Mouse (Mus musculus) midbrain, embryonic 12.5 days (tissue): ENCODE measurements around the gene Prss21. TPM values are rescaled to one million over a fixed set of nuclear protein-coding genes. Genes with fewer than 3 reads are reported as not detected.

ENCODE experiments used
- ATAC-seq: fragments of 200-750 bp; cut with Nextera tagmentation; 2 replicates; pipeline ENCODE4 v1.8.0; 2017; ENCODE audit warnings: low read depth, moderate TSS enrichment, moderate library complexity; ENCODE audit not compliant: low FRiP score
- H3K27ac ChIP-seq: fragments of 300-500 bp; sonication (generic); replicated peaks from 2 replicates; pipeline ENCODE4 v1.5.1; 2016; ENCODE audit warnings: mild to moderate bottlenecking
- H3K27me3 ChIP-seq: fragments of 300-500 bp; sonication (generic); 2 replicates; pipeline ENCODE4 v1.6.1; 2016; ENCODE audit warnings: mild to moderate bottlenecking
- H3K36me3 ChIP-seq: fragments of 300-500 bp; sonication (generic); 2 replicates; pipeline ENCODE4 v1.6.1; 2016
- H3K4me1 ChIP-seq: fragments of 300-500 bp; sonication (generic); 2 replicates; pipeline ENCODE4 v1.6.1; 2016
- H3K4me2 ChIP-seq: fragments of 300-500 bp; sonication (generic); replicated peaks from 2 replicates; pipeline ENCODE4 v1.6.1; 2016; ENCODE audit warnings: mild to moderate bottlenecking, moderate library complexity
- H3K4me3 ChIP-seq: fragments of 300-500 bp; sonication (generic); 2 replicates; pipeline ENCODE4 v1.5.1; 2016; ENCODE audit warnings: mild to moderate bottlenecking
- H3K9ac ChIP-seq: fragments of 300-500 bp; sonication (generic); replicated peaks from 2 replicates; pipeline ENCODE4 v1.6.1; 2016; ENCODE audit warnings: mild to moderate bottlenecking, moderate library complexity
- H3K9me3 ChIP-seq: fragments of 300-500 bp; sonication (generic); 2 replicates; pipeline ENCODE4 v1.6.1; 2016; ENCODE audit warnings: mild to moderate bottlenecking
- WGBS: fragments of 180-500 bp; shearing (Covaris S2); methylation state at CpG from one replicate; pipeline ENCODE4 v1.1.7; 2016; 5-methylcytosine and 5-hydroxymethylcytosine counted together
- polyA plus RNA-seq: library from polyadenylated mRNA; unstranded; fragments of >200 nt; fragmentation: Nextera tagmentation; extraction: Ambion mirVana; gene quantifications from 2 replicates; pipeline ENCODE4 v1.2.1, GENCODE M21; 2016

Gene Prss21
- polyA plus RNA-seq, 1 experiment from 2014 or later = not detected

DNA sequence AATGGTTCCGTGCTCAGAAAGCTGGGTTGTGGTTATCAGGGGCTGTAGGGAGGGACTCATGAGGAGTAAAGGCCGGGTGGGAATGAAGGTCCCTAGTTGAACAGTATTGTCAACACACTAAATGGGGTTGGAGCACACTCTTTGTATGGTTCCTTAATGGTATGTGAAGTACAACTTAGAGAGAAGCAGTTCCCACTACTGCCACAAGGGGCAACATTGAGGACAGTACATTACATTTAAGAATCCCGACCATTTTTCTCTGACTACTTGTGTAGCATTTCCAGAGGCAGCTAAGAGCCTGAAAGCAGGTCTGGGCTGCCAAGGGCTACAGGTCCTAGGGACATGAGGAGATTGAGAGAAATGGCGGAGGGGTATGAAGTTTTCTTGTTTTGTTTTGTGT is 26.7 kb upstream of the Prss21 start:
- WGBS = 29% methylated on average over 4 of the region's 4 CpGs
- H3K9ac ChIP-seq = no peak overlapping the region
- H3K4me2 ChIP-seq = no peak overlapping the region
- H3K9me3 ChIP-seq = no peaks in the 10 kb centered on the region
- H3K27ac ChIP-seq = no peak overlapping the region
- H3K36me3 ChIP-seq = no peaks in the 10 kb centered on the region
- peaks cover 16% of the 10 kb centered on the region; the same call in 1 of the 2 replicates for H3K27me3 ChIP-seq
- no peaks in the 10 kb centered on the region for H3K4me1 ChIP-seq
- no peak overlapping the region for H3K4me3 ChIP-seq
- ATAC-seq = peak; percentile 35; the same call in 1 of the 2 replicates

DNA sequence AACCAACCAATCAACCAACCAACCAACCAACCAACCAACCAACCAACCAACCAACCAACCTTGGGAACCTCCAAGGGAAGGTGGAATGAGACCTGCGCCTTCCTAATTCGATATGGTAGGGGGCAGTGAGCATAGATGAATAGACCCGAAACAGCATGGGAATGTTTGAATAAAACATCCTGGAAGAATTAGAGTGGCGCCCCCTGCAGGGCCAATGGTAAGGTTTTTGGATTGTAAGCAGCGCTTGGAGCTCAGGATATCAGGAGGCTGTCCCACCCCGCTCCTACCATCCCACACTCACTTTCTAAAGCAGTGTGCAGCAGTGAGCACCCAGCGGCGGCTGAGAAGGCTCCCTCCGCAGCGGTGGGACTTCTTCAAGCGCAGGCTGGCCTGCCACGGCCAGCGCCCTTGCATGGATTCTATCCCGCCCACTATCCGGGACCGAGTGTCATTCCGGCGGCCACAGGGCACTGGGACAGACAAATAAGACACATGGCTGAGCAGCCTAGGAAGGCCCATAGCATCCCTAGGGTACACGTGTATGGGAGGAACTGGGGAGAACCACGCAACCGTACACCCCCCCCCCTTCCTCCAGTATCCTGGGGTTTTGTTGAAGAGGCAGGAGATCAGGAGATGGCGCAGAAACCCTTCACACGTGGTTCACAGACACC is 24.6 kb upstream of the Prss21 start:
- no peak overlapping the region for H3K4me3 ChIP-seq
- 46% methylated on average over 23 of the region's 23 CpGs for WGBS

DNA sequence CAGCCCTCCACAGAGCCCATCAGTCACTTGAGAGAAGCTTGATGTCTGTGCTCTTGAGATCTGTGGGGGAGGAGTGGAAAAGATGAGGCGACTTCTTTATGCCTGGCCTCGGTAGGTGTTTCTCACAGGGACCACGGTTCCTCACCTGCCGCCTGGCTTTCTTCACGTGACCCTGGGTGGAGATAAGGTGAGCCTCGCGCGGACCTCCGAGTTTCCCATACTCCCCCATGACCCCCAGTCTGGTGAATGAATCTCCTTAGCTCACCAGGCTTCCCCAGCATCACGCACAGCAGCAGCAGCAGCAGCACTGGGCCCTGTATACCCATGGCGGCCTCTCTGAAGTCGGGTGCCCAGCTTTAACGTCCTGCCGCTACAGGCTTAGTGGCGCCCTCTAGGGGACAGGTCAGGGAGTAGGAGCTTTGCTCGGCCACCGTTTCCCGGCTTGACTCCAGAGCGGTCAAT is 24.0 kb upstream of the Prss21 start, which contains the start of the genes Prss32 and Prss41:
TSS of gene Prss32 (plus strand) at position 44 of the 462 bp plus-strand sequence.
TSS of gene Prss41 (minus strand) at position 361 of the 462 bp plus-strand sequence.
- ATAC-seq = 0 out of 2 replicates have a peak, but pooled peaks have one; percentile 47
- H3K9ac ChIP-seq = no peak within 1 kb of the TSS
- H3K27ac ChIP-seq = no peak within 1 kb of the TSS
- peaks cover 20% of the 10 kb centered on the region; the same call in 1 of the 2 replicates for H3K27me3 ChIP-seq
- no peaks in the 10 kb centered on the region for H3K36me3 ChIP-seq
- H3K4me1 ChIP-seq = no peaks in the 10 kb centered on the region
- peak within 1 kb of the TSS; percentile 19; the same call in 1 of the 2 replicates for H3K4me3 ChIP-seq
- WGBS = 14% methylated on average over 19 of the region's 19 CpGs
- no peaks in the 10 kb centered on the region for H3K9me3 ChIP-seq
- peak within 1 kb of the TSS; percentile 38 for H3K4me2 ChIP-seq

More for the DNA sequence above, 24.6 kb upstream of the Prss21 start:
- Histone ChIP-seq H3K9ac (no peak overlapping the region), H3K36me3 (no peaks in the 10 kb centered on the region), H3K27ac (no peak overlapping the region), H3K4me2 (peak overlapping the region; percentile 38; the same call in 1 of the 2 replicates), H3K4me1 (no peaks in the 10 kb centered on the region), H3K9me3 (no peaks in the 10 kb centered on the region), H3K27me3 (peaks cover 20% of the 10 kb centered on the region; the same call in 1 of the 2 replicates)
- no peak for ATAC-seq

DNA sequence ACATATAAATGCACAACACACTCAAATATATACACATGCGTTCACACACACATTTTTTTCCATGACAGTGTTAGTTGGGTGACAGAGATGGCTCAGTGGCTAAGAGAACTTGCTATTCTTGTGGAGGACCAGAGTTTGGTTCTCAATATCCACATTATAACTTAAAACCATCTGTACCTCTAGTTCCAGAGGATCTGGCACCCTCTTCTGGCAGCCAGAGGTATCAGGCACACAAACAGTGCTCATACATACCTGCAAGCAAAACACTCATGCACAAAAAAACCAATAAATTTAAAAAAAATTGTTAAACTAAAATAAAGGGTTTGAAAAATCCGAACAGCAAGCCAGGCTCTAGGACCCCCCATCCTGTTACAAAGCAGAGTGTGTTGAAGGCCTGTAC is 17.8 kb upstream of the Prss21 start:
- Histone ChIP-seq H3K27me3 (peaks cover 4% of the 10 kb centered on the region; the same call in 1 of the 2 replicates), H3K9me3 (no peaks in the 10 kb centered on the region), H3K9ac (no peak overlapping the region), H3K4me2 (no peak overlapping the region), H3K27ac (no peak overlapping the region), H3K4me3 (no peak overlapping the region), H3K4me1 (no peaks in the 10 kb centered on the region), H3K36me3 (no peaks in the 10 kb centered on the region)
- ATAC-seq = no peak
- 67% methylated on average over 2 of the region's 2 CpGs for WGBS

DNA sequence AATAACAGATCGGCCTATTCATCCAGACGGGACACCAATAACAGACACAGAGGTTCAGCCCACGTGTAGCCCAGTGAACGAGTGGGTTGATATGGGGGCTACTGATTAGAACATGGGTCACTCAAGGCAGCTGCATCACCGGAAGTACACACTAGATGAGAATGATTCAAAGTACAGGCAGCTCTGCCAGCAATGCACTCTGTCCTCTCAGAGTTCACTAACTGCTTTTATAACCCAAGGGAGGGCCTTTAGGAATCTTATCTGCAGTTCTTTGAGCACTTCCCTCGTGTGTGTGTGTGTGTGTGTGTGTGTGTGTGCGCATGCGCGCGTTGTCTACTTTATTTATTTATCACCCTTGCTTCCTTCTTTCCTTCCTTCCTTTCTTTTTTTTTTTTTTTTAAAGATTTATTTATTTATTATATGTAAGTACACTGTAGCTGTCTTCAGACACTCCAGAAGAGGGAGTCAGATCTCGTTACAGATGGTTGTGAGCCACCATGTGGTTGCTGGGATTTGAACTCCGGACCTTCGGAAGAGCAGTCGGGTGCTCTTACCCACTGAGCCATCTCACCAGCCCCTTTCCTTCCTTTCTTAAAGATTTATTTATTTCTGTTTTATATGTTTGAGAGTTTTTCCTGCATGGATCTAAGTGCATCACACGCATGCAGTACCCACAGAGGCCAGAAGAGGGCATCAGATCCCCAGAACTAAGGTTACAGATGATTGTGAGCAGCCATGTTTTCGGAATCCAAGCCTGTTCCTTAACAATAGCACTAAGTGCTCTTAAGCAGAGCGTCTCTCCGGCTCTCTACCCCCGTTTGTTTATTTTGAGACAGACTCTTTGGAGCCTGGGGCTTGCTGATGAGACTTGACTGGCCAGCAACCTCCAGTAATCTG is 16.8 kb upstream of the Prss21 start:
- WGBS = 61% methylated on average over 18 of the region's 19 CpGs
- Histone ChIP-seq H3K4me2 (no peak overlapping the region), H3K27ac (no peak overlapping the region), H3K27me3 (peaks cover 4% of the 10 kb centered on the region; the same call in 1 of the 2 replicates), H3K4me3 (no peak overlapping the region), H3K4me1 (no peaks in the 10 kb centered on the region), H3K9me3 (no peaks in the 10 kb centered on the region), H3K9ac (no peak overlapping the region), H3K36me3 (no peaks in the 10 kb centered on the region)
- ATAC-seq = 0 out of 2 replicates have a peak, but pooled peaks have one; percentile 34

DNA sequence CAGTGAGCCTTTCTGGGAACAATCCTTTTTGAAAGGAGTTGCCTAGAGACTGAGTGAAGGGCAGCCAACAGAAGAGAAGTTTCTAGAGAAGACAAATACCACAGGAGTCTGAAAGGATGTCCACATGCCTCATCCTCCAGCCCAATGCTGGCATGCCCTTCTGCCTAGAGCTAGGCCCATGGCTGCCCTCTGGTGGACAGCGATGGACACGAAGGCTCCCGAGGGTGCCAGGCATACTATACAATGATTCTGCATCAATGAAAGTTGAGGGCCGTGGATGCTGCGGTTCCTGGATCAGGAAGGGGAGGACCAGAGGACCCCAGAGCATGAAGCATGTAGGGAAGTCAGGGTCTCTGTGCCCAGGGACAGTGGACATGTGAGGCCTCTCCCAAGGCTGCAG is 14.6 kb upstream of the Prss21 start:
- H3K4me2 ChIP-seq = no peak overlapping the region
- no peak for ATAC-seq
- no peaks in the 10 kb centered on the region for H3K4me1 ChIP-seq
- no peaks in the 10 kb centered on the region; the same call in 1 of the 2 replicates for H3K27me3 ChIP-seq
- no peaks in the 10 kb centered on the region for H3K36me3 ChIP-seq
- no peak overlapping the region for H3K4me3 ChIP-seq
- no peaks in the 10 kb centered on the region for H3K9me3 ChIP-seq
- H3K9ac ChIP-seq = no peak overlapping the region
- H3K27ac ChIP-seq = no peak overlapping the region
- 31% methylated on average over 5 of the region's 5 CpGs for WGBS

DNA sequence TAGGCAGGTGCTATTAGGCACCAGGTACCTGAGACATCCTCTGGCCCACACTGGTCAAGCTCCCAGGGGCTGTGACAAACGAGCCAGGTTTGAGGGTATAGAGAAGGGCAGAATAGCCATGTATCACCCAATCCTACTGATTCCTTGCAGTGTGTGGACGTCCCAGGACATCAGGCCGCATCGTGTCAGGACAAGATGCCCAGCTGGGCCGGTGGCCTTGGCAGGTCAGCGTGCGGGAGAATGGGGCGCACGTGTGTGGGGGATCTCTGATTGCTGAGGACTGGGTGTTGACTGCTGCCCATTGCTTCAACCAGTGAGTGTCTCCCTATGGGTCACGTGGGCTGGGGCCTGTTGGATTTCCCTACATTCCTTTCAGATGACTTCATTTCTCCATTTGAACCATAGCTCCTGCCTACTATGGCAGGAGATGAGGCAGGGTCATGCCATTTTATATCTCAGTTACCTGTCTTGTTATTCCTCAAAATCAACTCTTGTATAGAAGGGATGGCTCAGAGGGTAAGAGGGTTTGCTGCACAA is 13.6 kb upstream of the Prss21 start:
- no peaks in the 10 kb centered on the region for H3K9me3 ChIP-seq
- 89% methylated on average over 10 of the region's 10 CpGs for WGBS
- no peaks in the 10 kb centered on the region; the same call in 1 of the 2 replicates for H3K27me3 ChIP-seq
- no peak for ATAC-seq
- no peak overlapping the region for H3K4me3 ChIP-seq
- no peak overlapping the region; the same call in 1 of the 2 replicates for H3K9ac ChIP-seq
- H3K4me1 ChIP-seq = no peaks in the 10 kb centered on the region
- H3K4me2 ChIP-seq = no peak overlapping the region
- no peak overlapping the region for H3K27ac ChIP-seq
- no peaks in the 10 kb centered on the region for H3K36me3 ChIP-seq

DNA sequence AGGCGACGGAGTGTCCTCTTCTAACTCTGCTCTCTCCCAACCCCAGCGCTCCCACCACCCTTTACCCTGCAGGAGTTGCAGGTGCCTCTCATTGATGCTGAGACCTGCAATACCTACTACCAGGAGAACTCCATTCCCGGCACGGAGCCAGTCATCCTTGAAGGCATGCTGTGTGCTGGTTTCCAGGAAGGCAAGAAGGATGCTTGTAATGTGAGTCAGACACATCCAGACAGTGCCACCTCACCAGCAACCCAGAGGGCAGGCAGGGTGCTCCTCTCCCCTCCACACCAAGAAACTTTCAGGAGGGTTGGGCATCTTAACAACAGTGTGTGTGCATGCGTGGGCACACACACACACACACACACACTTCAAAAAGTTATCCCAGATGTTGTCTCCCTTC is 10.7 kb upstream of the Prss21 start:
- H3K4me1 ChIP-seq = no peaks in the 10 kb centered on the region
- no peak for ATAC-seq

DNA sequence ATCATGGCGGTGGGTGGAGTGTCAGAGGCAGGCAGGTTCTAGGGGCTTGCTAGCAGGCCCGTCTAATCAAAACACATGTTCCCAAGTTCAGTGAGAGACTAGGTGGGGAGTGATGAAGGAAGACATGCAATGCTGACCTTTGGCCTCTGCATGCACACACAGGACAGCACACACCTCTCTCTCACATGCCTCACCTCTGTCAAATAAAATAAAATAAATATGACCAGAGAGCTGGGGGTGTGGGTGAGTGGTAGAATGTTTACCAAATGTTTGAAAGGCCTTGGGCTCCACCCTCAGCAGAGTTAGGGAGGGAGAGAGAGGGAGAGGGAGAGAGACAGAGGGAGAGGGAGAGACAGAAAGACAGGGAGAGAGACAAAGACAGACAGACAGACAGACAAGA is 9.9 kb upstream of the Prss21 start:
- Histone ChIP-seq H3K36me3 (no peaks in the 10 kb centered on the region), H3K9ac (no peak overlapping the region), H3K27ac (no peak overlapping the region), H3K9me3 (no peaks in the 10 kb centered on the region), H3K4me2 (no peak overlapping the region), H3K4me3 (no peak overlapping the region), H3K27me3 (no peaks in the 10 kb centered on the region), H3K4me1 (no peaks in the 10 kb centered on the region)
- ATAC-seq = no peak
- WGBS = 89% methylated on average over 2 of the region's 2 CpGs

More for the DNA sequence above, 10.7 kb upstream of the Prss21 start:
- Histone ChIP-seq H3K4me3 (no peak overlapping the region), H3K4me2 (no peak overlapping the region), H3K9me3 (no peaks in the 10 kb centered on the region), H3K27me3 (no peaks in the 10 kb centered on the region), H3K27ac (no peak overlapping the region), H3K36me3 (no peaks in the 10 kb centered on the region), H3K9ac (no peak overlapping the region)
- WGBS = 82% methylated on average over 6 of the region's 6 CpGs

DNA sequence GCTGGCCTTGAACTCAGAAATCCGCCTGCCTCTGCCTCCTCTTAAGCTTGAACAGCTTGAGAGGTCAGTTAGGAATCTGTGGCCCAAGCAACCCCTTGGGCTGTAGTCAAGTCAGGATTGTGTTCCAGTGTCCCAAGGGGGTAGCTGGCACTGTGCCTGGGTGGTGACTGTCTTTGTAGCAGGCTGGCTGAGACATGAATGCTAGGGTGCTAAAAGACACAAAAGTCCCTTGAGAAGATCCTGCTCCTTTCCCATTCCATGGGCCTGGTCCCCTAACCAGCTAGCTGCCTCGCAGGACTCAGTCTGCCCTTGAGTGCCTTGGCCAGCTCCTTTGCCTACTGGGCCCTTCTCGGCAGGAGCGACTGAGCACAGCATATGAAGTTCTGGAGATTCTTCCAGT is 4.9 kb upstream of the Prss21 start:
- H3K4me1 ChIP-seq = no peaks in the 10 kb centered on the region
- no peak overlapping the region for H3K4me2 ChIP-seq
- no peak overlapping the region for H3K9ac ChIP-seq
- no peak overlapping the region for H3K27ac ChIP-seq
- H3K4me3 ChIP-seq = no peak overlapping the region
- WGBS = 80% methylated on average over 4 of the region's 4 CpGs
- no peaks in the 10 kb centered on the region for H3K27me3 ChIP-seq
- H3K36me3 ChIP-seq = no peaks in the 10 kb centered on the region
- ATAC-seq = no peak
- no peaks in the 10 kb centered on the region for H3K9me3 ChIP-seq

DNA sequence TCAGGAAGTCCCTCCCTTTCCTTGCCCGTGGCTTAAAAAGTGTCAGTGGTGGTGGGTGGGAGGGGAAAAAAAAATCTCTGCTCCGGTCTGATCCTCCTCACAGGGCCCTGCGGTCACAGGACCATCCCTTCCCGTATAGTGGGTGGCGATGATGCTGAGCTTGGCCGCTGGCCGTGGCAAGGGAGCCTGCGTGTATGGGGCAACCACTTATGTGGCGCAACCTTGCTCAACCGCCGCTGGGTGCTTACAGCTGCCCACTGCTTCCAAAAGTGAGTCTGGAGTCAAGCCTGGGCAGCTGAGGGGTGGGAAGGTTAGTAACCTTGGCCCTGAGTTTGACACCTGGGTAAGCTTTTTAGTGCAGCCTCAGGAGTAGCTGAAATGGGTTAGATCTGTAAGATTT is 657 bp downstream of the Prss21 start:
- H3K9me3 ChIP-seq = no peaks in the 10 kb centered on the region
- no peak overlapping the region for H3K4me2 ChIP-seq
- no peaks in the 10 kb centered on the region for H3K36me3 ChIP-seq
- H3K27me3 ChIP-seq = no peaks in the 10 kb centered on the region
- H3K4me1 ChIP-seq = no peaks in the 10 kb centered on the region
- no peak for ATAC-seq
- H3K4me3 ChIP-seq = no peak overlapping the region
- WGBS = 88% methylated on average over 11 of the region's 11 CpGs
- H3K9ac ChIP-seq = no peak overlapping the region
- no peak overlapping the region for H3K27ac ChIP-seq
